Mouse (Mus musculus) embryonic fibroblast, embryonic 13.5 days (primary cell): ENCODE data around the gene Hist1h4k.

ENCODE experiments used
- CTCF ChIP-seq: IDR thresholded peaks from 2 replicates; pipeline ENCODE4 v1.5.1; 2011; ENCODE audit warnings: mild to moderate bottlenecking, control low read depth, low read length, moderate library complexity, borderline replicate concordance; ENCODE audit not compliant: insufficient read depth
- POLR2A ChIP-seq: IDR thresholded peaks from 2 replicates; pipeline ENCODE4 v1.6.1; 2011; ENCODE audit warnings: low read depth, mild to moderate bottlenecking, control low read depth, low read length, moderate library complexity

- no peak; the same call in none of the 2 replicates for TF ChIP-seq POLR2A
- TF ChIP-seq CTCF, result no peak
Observed at GRCm38 (mm10) chr13:21783255-21783617, 32.9 kb upstream of the Hist1h4k start, which contains the start of gene Hist1h3i.
